Mouse (Mus musculus): ENCODE measurements at regions not wholly inside any gene's neighbourhood (a gene's known extent, or its start where the extent isn't known, plus 50 kb on each side); places are given as distances from the start of the nearest gene placed in this dataset.
A peak's percentile ranks its signal among the peaks of the same experiment; 100 is the strongest.

- Histone ChIP-seq H3K9me3 (no peaks in the 10 kb centered on the region), H3K4me2 (no peak overlapping the region), H3K4me1 (no peaks in the 10 kb centered on the region), H3K9ac (no peak overlapping the region), H3K27me3 (no peaks in the 10 kb centered on the region), H3K36me3 (no peaks in the 10 kb centered on the region), H3K4me3 (no peak overlapping the region), H3K27ac (no peak overlapping the region)
- ATAC-seq (ENCODE audit: insufficient number of reproducible peaks, low FRiP score, low TSS enrichment, low read depth), result no peak
Observed at GRCm38 (mm10) chr13:75503394-75503793, 203.2 kb upstream of the Ell2 start.

GRCm38 (mm10) chr13:75514315-75515020 lies 192.1 kb upstream of the Ell2 start:
- Histone ChIP-seq H3K27ac (no peak overlapping the region), H3K9ac (no peak overlapping the region), H3K4me1 (no peaks in the 10 kb centered on the region), H3K27me3 (no peaks in the 10 kb centered on the region), H3K9me3 (no peaks in the 10 kb centered on the region), H3K36me3 (no peaks in the 10 kb centered on the region), H3K4me2 (no peak overlapping the region), H3K4me3 (no peak overlapping the region)
- WGBS, result 41% methylated on average over 1 of the region's 1 CpGs
- no peak for ATAC-seq (ENCODE audit: insufficient number of reproducible peaks, low FRiP score, low TSS enrichment, low read depth)

- peak; percentile 48 for ATAC-seq (ENCODE audit: insufficient number of reproducible peaks, low FRiP score, low TSS enrichment, low read depth)
- H3K4me2 ChIP-seq, result no peak overlapping the region
- no peaks in the 10 kb centered on the region for H3K9me3 ChIP-seq
- no peak overlapping the region for H3K27ac ChIP-seq
- no peak overlapping the region for H3K9ac ChIP-seq
- H3K27me3 ChIP-seq, result no peaks in the 10 kb centered on the region
- no peak overlapping the region for H3K4me3 ChIP-seq
- no peaks in the 10 kb centered on the region for H3K36me3 ChIP-seq
- peaks cover 4% of the 10 kb centered on the region; the same call in 1 of the 2 replicates for H3K4me1 ChIP-seq
- 66% methylated on average over 4 of the region's 4 CpGs for WGBS
Observed at GRCm38 (mm10) chr13:75523293-75524278, 183.0 kb upstream of the Ell2 start.

GRCm38 (mm10) chr13:75524481-75524880 lies 182.1 kb upstream of the Ell2 start:
- 91% methylated on average over 4 of the region's 4 CpGs for whole genome bisulfite sequencing
- H3K9me3 ChIP-seq, result no peaks in the 10 kb centered on the region
- no peaks in the 10 kb centered on the region for H3K27me3 ChIP-seq
- H3K4me3 ChIP-seq, result no peak overlapping the region
- H3K36me3 ChIP-seq, result no peaks in the 10 kb centered on the region
- H3K4me1 ChIP-seq, result peaks cover 4% of the 10 kb centered on the region; the same call in 1 of the 2 replicates
- no peak overlapping the region for H3K4me2 ChIP-seq
- ATAC-seq (ENCODE audit: insufficient number of reproducible peaks, low FRiP score, low TSS enrichment, low read depth), result no peak
- no peak overlapping the region for H3K9ac ChIP-seq
- H3K27ac ChIP-seq, result no peak overlapping the region

DNA sequence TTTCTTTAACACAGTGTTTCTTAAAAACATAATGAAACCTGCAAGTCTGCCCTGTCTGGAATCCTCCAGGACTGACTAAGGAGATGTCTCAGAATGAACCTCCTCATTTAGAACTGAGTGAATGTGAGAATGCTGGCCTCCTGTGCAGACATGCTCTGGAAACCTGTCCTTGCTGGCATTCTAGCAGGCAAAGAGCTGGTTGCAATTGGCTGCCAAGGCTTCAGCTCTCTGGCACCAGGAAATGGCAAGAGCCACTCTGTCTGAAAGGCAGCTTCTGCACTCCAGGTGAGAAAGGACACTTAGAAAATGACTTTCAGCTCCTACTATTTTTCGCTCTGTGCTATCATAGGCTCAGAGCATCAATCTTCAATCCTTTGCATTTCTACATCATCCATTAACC lies 175.0 kb upstream of the Ell2 start:
- no peak overlapping the region for H3K9ac ChIP-seq
- H3K4me2 ChIP-seq, result no peak overlapping the region
- no peaks in the 10 kb centered on the region for H3K36me3 ChIP-seq
- ATAC-seq (ENCODE audit: insufficient number of reproducible peaks, low FRiP score, low TSS enrichment, low read depth), result no peak
- no peaks in the 10 kb centered on the region for H3K27me3 ChIP-seq
- H3K4me1 ChIP-seq, result no peaks in the 10 kb centered on the region
- H3K4me3 ChIP-seq, result no peak overlapping the region
- no peaks in the 10 kb centered on the region for H3K9me3 ChIP-seq
- H3K27ac ChIP-seq, result no peak overlapping the region
- 88% methylated on average over 1 of the region's 1 CpGs for WGBS

- Histone ChIP-seq H3K9me3 (no peaks in the 10 kb centered on the region), H3K4me2 (no peak overlapping the region), H3K4me3 (no peak overlapping the region), H3K27ac (no peak overlapping the region), H3K9ac (no peak overlapping the region), H3K27me3 (no peaks in the 10 kb centered on the region), H3K36me3 (no peaks in the 10 kb centered on the region), H3K4me1 (0 out of 2 replicates have a peak, but pooled peaks cover 3% of the 10 kb centered on the region)
- 63% methylated on average over 2 of the region's 2 CpGs for WGBS
- ATAC-seq (ENCODE audit: insufficient number of reproducible peaks, low FRiP score, low TSS enrichment, low read depth), result no peak
Observed at GRCm38 (mm10) chr13:75541446-75541845, 165.1 kb upstream of the Ell2 start.

GRCm38 (mm10) chr13:75542253-75542945 lies 164.2 kb upstream of the Ell2 start:
- H3K4me2 ChIP-seq, result no peak overlapping the region

DNA sequence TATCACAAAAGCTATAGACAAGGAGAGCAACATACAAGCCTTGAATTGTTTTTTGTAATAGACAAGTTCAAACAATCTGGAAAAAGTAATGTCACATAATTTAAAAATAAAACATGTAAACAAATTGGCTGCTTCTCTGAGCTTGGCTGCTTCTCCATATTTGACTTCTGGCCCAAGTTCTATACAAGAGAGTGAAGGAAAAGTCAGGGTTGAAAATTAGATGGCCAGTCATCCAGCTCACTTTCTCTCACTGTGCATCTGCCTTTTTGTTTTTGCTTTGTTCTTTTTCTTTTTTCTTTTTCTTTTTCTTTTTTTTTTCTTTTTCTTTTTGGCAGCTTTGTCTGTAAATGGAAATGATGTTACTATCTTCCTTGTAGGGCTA lies 163.6 kb upstream of the Ell2 start:
- Histone ChIP-seq H3K27ac (no peak overlapping the region), H3K4me2 (no peak overlapping the region)
- no peak for ATAC-seq (ENCODE audit: insufficient number of reproducible peaks, low FRiP score, low TSS enrichment, low read depth)

More at GRCm38 (mm10) chr13:75542253-75542945, 164.2 kb upstream of the Ell2 start:
- ATAC-seq (ENCODE audit: insufficient number of reproducible peaks, low FRiP score, low TSS enrichment, low read depth), result no peak
- Histone ChIP-seq H3K4me3 (no peak overlapping the region), H3K36me3 (no peaks in the 10 kb centered on the region), H3K9ac (no peak overlapping the region), H3K27me3 (no peaks in the 10 kb centered on the region), H3K9me3 (no peaks in the 10 kb centered on the region), H3K4me1 (0 out of 2 replicates have a peak, but pooled peaks cover 3% of the 10 kb centered on the region), H3K27ac (no peak overlapping the region; the same call in 1 of the 2 replicates)
- WGBS, result 41% methylated on average over 2 of the region's 2 CpGs

GRCm38 (mm10) chr13:75543595-75543994 lies 163.0 kb upstream of the Ell2 start:
- no peaks in the 10 kb centered on the region for H3K9me3 ChIP-seq
- H3K9ac ChIP-seq, result no peak overlapping the region
- no peak for ATAC-seq (ENCODE audit: insufficient number of reproducible peaks, low FRiP score, low TSS enrichment, low read depth)
- 0 out of 2 replicates have a peak, but pooled peaks cover 3% of the 10 kb centered on the region for H3K4me1 ChIP-seq
- no peaks in the 10 kb centered on the region for H3K36me3 ChIP-seq
- no peak overlapping the region for H3K4me3 ChIP-seq
- no peak overlapping the region for H3K4me2 ChIP-seq
- H3K27ac ChIP-seq, result no peak overlapping the region
- no peaks in the 10 kb centered on the region for H3K27me3 ChIP-seq
- WGBS, result 56% methylated on average over 3 of the region's 3 CpGs

More for the DNA sequence above, 163.6 kb upstream of the Ell2 start:
- Histone ChIP-seq H3K27me3 (no peaks in the 10 kb centered on the region), H3K4me1 (0 out of 2 replicates have a peak, but pooled peaks cover 3% of the 10 kb centered on the region), H3K36me3 (no peaks in the 10 kb centered on the region), H3K4me3 (no peak overlapping the region), H3K9me3 (no peaks in the 10 kb centered on the region), H3K9ac (no peak overlapping the region)

DNA sequence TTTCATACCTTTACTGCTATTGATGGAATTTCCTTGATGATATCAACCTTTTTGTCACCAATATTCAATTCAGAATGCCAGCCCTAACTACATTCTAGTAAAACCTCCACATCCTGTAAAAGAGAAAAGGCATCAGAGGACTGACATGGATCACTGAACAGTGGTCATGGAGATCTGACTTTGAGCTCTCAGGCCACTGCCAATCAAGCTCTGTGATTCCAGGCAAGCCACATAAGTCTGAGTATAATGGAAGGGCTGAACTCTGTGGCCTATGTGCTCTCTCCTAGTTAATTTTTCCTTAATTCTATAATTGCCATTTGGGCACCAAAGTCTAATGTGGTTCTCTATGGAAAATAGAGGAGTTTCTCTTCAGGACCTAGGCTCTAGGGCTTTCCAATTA lies 161.8 kb upstream of the Ell2 start:
- H3K4me2 ChIP-seq, result no peak overlapping the region
- no peak overlapping the region for H3K9ac ChIP-seq
- H3K4me1 ChIP-seq, result 0 out of 2 replicates have a peak, but pooled peaks cover 3% of the 10 kb centered on the region
- H3K36me3 ChIP-seq, result no peaks in the 10 kb centered on the region
- H3K9me3 ChIP-seq, result no peaks in the 10 kb centered on the region
- H3K27me3 ChIP-seq, result no peaks in the 10 kb centered on the region
- no peak overlapping the region for H3K27ac ChIP-seq
- no peak overlapping the region for H3K4me3 ChIP-seq
- no peak for ATAC-seq (ENCODE audit: insufficient number of reproducible peaks, low FRiP score, low TSS enrichment, low read depth)

- Histone ChIP-seq H3K4me1 (no peaks in the 10 kb centered on the region), H3K9ac (no peak overlapping the region), H3K36me3 (no peaks in the 10 kb centered on the region), H3K9me3 (no peaks in the 10 kb centered on the region), H3K4me3 (no peak overlapping the region), H3K4me2 (no peak overlapping the region), H3K27me3 (no peaks in the 10 kb centered on the region), H3K27ac (no peak overlapping the region)
- 56% methylated on average over 3 of the region's 3 CpGs for WGBS
- no peak for ATAC-seq (ENCODE audit: insufficient number of reproducible peaks, low FRiP score, low TSS enrichment, low read depth)
Observed at GRCm38 (mm10) chr13:75547791-75548190, 158.8 kb upstream of the Ell2 start.
